Mouse (Mus musculus): ENCODE data around the gene Cpsf2. TPM values are rescaled to one million over a fixed set of nuclear protein-coding genes. Genes with fewer than 3 reads are reported as not detected.

Gene Cpsf2
- polyA plus RNA-seq, 1 experiment from 2014 or later = 23.7 TPM

DNA sequence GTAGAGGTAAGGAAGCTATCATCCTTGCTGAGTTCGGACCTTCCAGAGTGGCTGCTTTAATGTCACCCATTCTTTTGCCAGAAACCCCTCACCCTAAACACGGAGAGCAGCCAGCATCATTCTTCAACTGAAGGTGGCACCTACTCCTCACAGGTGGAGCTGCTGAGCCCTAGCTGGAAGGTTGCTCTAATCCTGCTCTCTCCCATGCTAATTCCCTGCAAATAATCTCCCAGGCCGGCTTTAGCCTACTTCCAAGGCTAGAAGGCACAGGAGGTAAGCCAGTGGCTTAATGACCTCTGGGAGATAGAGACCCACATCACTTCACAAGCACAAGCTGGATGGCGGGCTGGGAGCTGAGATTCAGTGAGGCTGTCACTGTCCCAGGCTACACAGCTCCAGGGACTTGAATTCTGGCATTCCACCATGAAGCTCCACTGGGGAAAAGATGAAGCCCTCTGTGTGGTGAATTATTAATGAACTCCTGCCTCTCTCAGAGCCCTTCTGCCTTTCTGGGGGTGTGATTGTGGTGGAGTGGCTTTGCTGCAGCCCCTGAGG lies 54.2 kb downstream of the Cpsf2 start:
- no peak overlapping the region for H3K27ac ChIP-seq (ENCODE audit: low read length)
- 45% methylated on average over 4 of the region's 4 CpGs for WGBS
- H3K36me3 ChIP-seq (ENCODE audit: control insufficient read depth, insufficient read depth, low read length) = no peaks in the 10 kb centered on the region
- H3K9ac ChIP-seq (ENCODE audit: low read length) = no peak overlapping the region
- no peak overlapping the region for H3K4me2 ChIP-seq (ENCODE audit: low read depth, low read length)
- ATAC-seq (ENCODE audit: insufficient read depth, low FRiP score) = no peak
- H3K4me1 ChIP-seq (ENCODE audit: control insufficient read depth, insufficient read depth, low read length) = no peaks in the 10 kb centered on the region
- no peaks in the 10 kb centered on the region for H3K9me3 ChIP-seq (replicated peaks; ENCODE audit: control insufficient read depth, low read length)
- no peaks in the 10 kb centered on the region for H3K27me3 ChIP-seq (ENCODE audit: control insufficient read depth, insufficient read depth, low read length)
- no peak overlapping the region for H3K4me3 ChIP-seq (replicated peaks; ENCODE audit: low read length)

DNA sequence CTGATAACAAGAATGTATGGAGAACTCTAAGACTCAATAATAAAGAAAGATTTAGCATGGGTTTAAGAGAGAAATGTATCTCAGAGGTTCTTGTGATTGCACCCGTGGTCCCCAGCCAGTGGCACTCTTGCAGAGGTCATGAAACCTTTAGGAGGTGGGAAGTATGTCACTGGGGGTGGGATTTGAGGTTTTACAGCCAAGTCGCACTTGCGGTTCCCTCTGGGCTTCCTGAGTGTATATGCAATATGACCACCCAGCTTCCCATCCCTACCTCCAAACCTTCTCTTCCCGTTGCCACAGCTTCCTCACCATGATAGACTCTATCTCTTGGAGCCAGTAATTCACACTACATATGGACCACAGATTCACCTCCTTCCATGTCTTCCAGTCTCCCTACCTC lies 59.1 kb downstream of the Cpsf2 start:
- ATAC-seq (ENCODE audit: insufficient read depth, low FRiP score) = no peak
- Histone ChIP-seq H3K36me3 (ENCODE audit: control insufficient read depth, insufficient read depth, low read length) (no peaks in the 10 kb centered on the region), H3K4me3 (replicated peaks; ENCODE audit: low read length) (no peak overlapping the region), H3K27ac (ENCODE audit: low read length) (no peak overlapping the region), H3K9ac (ENCODE audit: low read length) (no peak overlapping the region), H3K4me2 (ENCODE audit: low read depth, low read length) (no peak overlapping the region), H3K9me3 (replicated peaks; ENCODE audit: control insufficient read depth, low read length) (no peaks in the 10 kb centered on the region), H3K4me1 (ENCODE audit: control insufficient read depth, insufficient read depth, low read length) (no peaks in the 10 kb centered on the region), H3K27me3 (ENCODE audit: control insufficient read depth, insufficient read depth, low read length) (no peaks in the 10 kb centered on the region)
- 83% methylated on average over 4 of the region's 4 CpGs for WGBS

DNA sequence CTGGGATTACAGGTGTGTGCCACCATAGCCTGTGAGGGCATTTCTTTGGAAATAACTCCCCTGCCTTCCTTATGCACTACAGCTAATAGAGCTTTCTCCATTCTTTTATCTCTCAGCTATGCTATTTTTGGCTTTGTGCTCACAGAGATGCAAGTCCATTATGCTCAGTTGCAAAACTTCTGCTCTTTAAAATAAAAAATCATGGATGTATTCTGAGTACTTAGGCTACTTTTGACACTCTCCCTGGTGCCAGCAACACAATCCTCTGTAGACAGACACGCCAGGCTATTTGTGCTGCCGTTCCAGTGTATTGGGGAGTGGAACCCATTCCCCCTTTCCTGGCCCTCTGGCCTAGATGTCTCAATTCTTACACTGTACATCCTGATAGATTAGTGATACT lies 64.1 kb downstream of the Cpsf2 start:
- Histone ChIP-seq H3K9ac (ENCODE audit: low read length) (no peak overlapping the region), H3K9me3 (replicated peaks; ENCODE audit: control insufficient read depth, low read length) (no peaks in the 10 kb centered on the region), H3K27me3 (ENCODE audit: control insufficient read depth, insufficient read depth, low read length) (no peaks in the 10 kb centered on the region), H3K4me2 (ENCODE audit: low read depth, low read length) (no peak overlapping the region), H3K4me1 (ENCODE audit: control insufficient read depth, insufficient read depth, low read length) (no peaks in the 10 kb centered on the region), H3K4me3 (replicated peaks; ENCODE audit: low read length) (no peak overlapping the region), H3K27ac (ENCODE audit: low read length) (no peak overlapping the region), H3K36me3 (ENCODE audit: control insufficient read depth, insufficient read depth, low read length) (no peaks in the 10 kb centered on the region)
- no peak for ATAC-seq (ENCODE audit: insufficient read depth, low FRiP score)
- WGBS = 82% methylated on average over 2 of the region's 2 CpGs

DNA sequence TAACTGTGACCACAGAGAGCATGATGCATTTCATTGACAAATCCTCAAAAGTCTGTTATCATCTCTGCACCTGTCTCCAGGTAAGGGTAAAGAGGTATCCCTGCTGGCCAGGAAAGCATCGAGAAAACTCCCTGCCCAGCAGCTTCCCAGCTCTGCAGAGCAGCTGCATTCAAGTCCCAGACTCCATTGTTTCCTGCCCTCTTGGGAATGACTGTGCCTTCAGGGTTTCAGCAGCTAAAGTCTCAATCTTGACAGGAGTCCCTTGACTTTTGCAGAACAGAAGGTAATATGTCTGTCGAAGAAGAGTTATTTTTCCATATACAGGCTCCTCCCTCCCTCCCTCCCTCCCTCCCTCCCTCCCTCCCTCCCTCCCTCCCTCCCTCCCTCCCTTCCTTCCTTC lies 65.9 kb downstream of the Cpsf2 start:
- Histone ChIP-seq H3K9ac (ENCODE audit: low read length) (no peak overlapping the region), H3K4me2 (ENCODE audit: low read depth, low read length) (no peak overlapping the region), H3K36me3 (ENCODE audit: control insufficient read depth, insufficient read depth, low read length) (no peaks in the 10 kb centered on the region), H3K27ac (ENCODE audit: low read length) (no peak overlapping the region), H3K9me3 (replicated peaks; ENCODE audit: control insufficient read depth, low read length) (no peaks in the 10 kb centered on the region), H3K27me3 (ENCODE audit: control insufficient read depth, insufficient read depth, low read length) (no peaks in the 10 kb centered on the region), H3K4me3 (replicated peaks; ENCODE audit: low read length) (no peak overlapping the region), H3K4me1 (ENCODE audit: control insufficient read depth, insufficient read depth, low read length) (no peaks in the 10 kb centered on the region)
- ATAC-seq (ENCODE audit: insufficient read depth, low FRiP score) = no peak
- 30% methylated on average over 2 of the region's 2 CpGs for WGBS

DNA sequence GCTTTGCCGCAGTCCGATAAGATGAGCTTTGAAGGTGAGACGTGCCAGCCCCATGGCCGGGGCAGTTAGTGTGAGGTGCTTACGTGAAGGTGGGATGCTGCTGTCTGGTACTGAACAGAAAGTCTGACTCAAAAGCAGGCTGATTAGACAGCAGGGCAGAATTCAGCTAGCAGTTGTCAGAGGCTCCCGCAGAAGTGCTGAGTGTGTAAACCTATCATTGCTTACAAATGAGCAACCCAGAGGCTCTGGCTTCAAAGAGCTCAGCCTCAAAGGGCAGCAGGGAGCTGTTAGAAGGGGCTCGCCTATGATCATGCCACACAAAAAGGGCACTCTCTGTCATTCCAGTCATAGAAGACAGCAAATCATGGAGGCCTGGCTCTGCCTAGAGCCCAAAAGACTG lies 66.5 kb downstream of the Cpsf2 start:
- Histone ChIP-seq H3K4me2 (ENCODE audit: low read depth, low read length) (no peak overlapping the region), H3K4me3 (replicated peaks; ENCODE audit: low read length) (no peak overlapping the region), H3K36me3 (ENCODE audit: control insufficient read depth, insufficient read depth, low read length) (no peaks in the 10 kb centered on the region), H3K4me1 (ENCODE audit: control insufficient read depth, insufficient read depth, low read length) (no peaks in the 10 kb centered on the region), H3K9ac (ENCODE audit: low read length) (no peak overlapping the region), H3K27ac (ENCODE audit: low read length) (no peak overlapping the region), H3K9me3 (replicated peaks; ENCODE audit: control insufficient read depth, low read length) (no peaks in the 10 kb centered on the region), H3K27me3 (ENCODE audit: control insufficient read depth, insufficient read depth, low read length) (no peaks in the 10 kb centered on the region)
- WGBS = 56% methylated on average over 7 of the region's 7 CpGs
- ATAC-seq (ENCODE audit: insufficient read depth, low FRiP score) = no peak

DNA sequence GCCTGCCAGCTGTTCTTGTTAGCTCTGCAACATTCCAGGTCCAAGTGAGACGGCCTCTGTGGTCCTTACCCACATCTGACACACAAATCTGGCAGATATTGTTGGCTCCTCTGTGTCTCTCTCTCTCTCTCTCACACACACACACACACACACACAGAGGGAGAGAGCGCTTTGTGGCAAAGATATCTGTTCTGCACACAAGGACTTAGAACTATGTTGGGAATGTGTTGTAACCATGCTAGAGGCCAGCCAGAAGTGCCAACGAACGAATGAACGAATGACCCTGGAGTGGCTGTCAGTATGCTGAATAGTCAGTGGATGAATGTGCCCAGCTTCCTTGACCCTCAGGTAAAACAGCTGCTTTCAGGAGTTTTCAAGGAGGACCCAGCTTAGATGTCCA lies 68.1 kb downstream of the Cpsf2 start:
- Histone ChIP-seq H3K9ac (ENCODE audit: low read length) (no peak overlapping the region), H3K27ac (ENCODE audit: low read length) (no peak overlapping the region), H3K4me3 (replicated peaks; ENCODE audit: low read length) (no peak overlapping the region), H3K9me3 (replicated peaks; ENCODE audit: control insufficient read depth, low read length) (no peaks in the 10 kb centered on the region), H3K4me1 (ENCODE audit: control insufficient read depth, insufficient read depth, low read length) (no peaks in the 10 kb centered on the region), H3K36me3 (ENCODE audit: control insufficient read depth, insufficient read depth, low read length) (no peaks in the 10 kb centered on the region), H3K27me3 (ENCODE audit: control insufficient read depth, insufficient read depth, low read length) (no peaks in the 10 kb centered on the region), H3K4me2 (ENCODE audit: low read depth, low read length) (no peak overlapping the region)
- no peak for ATAC-seq (ENCODE audit: insufficient read depth, low FRiP score)
- 66% methylated on average over 5 of the region's 5 CpGs for whole genome bisulfite sequencing

DNA sequence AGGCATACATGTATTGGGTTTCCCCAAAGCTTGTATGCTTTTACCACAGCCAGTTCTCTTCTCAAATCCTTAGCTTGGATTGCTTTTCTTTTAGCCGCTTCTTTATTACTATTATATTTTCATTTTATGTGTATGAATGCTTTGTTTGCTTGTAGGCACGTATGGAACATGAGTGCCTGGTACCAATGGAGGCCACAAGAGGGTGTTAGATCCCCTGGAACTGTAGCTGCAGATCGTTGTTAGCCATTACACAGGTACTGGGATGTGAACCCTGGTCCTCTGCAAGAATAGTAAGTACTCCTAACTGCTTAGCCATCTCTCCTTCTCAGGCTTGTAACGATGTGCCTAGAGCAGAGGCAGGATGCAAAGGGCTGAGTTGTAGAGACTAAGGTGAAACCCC lies 78.4 kb downstream of the Cpsf2 start:
- H3K4me3 ChIP-seq (replicated peaks; ENCODE audit: low read length) = no peak overlapping the region
- no peak for ATAC-seq (ENCODE audit: insufficient read depth, low FRiP score)
- no peaks in the 10 kb centered on the region for H3K4me1 ChIP-seq (ENCODE audit: control insufficient read depth, insufficient read depth, low read length)
- no peaks in the 10 kb centered on the region for H3K9me3 ChIP-seq (replicated peaks; ENCODE audit: control insufficient read depth, low read length)
- no peaks in the 10 kb centered on the region for H3K36me3 ChIP-seq (ENCODE audit: control insufficient read depth, insufficient read depth, low read length)
- H3K9ac ChIP-seq (ENCODE audit: low read length) = no peak overlapping the region
- WGBS = 88% methylated on average over 4 of the region's 4 CpGs
- H3K27ac ChIP-seq (ENCODE audit: low read length) = no peak overlapping the region
- H3K27me3 ChIP-seq (ENCODE audit: control insufficient read depth, insufficient read depth, low read length) = no peaks in the 10 kb centered on the region
- no peak overlapping the region for H3K4me2 ChIP-seq (ENCODE audit: low read depth, low read length)

DNA sequence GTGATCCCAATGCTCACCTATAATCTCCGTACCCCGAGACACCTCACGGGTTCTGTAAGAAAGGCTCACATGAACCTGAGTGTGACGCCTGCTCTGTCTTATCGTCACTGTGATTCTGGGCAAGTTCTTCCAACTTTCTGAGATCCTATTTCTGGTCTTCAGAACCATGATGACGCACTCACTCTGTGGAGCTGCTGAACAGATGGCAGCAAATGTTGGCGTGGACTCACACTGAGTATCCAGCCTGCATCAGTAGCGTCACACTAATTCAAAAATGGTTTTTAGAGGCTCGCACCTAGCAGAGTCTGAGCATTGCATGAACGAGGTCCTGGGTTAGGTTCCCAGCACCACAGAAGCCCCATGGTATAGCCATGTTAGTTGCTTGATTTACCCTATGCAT lies 80.0 kb downstream of the Cpsf2 start:
- Histone ChIP-seq H3K36me3 (ENCODE audit: control insufficient read depth, insufficient read depth, low read length) (no peaks in the 10 kb centered on the region), H3K4me1 (ENCODE audit: control insufficient read depth, insufficient read depth, low read length) (no peaks in the 10 kb centered on the region), H3K9me3 (replicated peaks; ENCODE audit: control insufficient read depth, low read length) (no peaks in the 10 kb centered on the region), H3K4me2 (ENCODE audit: low read depth, low read length) (no peak overlapping the region), H3K27ac (ENCODE audit: low read length) (no peak overlapping the region), H3K4me3 (replicated peaks; ENCODE audit: low read length) (no peak overlapping the region), H3K27me3 (ENCODE audit: control insufficient read depth, insufficient read depth, low read length) (no peaks in the 10 kb centered on the region), H3K9ac (ENCODE audit: low read length) (no peak overlapping the region)
- ATAC-seq (ENCODE audit: insufficient read depth, low FRiP score) = no peak
- WGBS = 93% methylated on average over 10 of the region's 10 CpGs
